Mouse (Mus musculus) c-Kit-positive CD71-positive TER-119-positive erythroid progenitor cells, embryonic 14.5 days (primary cell): ENCODE measurements around the gene Ccdc51.

Experiments used
- DNase-seq: peaks from one replicate; pipeline ENCODE4 v3.0.0-alpha.2; 2013; ENCODE audit warnings: low spot score

Ccdc51 gene

GRCm38 (mm10) chr9:109057543-109057942 lies 24.8 kb upstream of the Ccdc51 start:
- no peak for DNase-seq

DNA sequence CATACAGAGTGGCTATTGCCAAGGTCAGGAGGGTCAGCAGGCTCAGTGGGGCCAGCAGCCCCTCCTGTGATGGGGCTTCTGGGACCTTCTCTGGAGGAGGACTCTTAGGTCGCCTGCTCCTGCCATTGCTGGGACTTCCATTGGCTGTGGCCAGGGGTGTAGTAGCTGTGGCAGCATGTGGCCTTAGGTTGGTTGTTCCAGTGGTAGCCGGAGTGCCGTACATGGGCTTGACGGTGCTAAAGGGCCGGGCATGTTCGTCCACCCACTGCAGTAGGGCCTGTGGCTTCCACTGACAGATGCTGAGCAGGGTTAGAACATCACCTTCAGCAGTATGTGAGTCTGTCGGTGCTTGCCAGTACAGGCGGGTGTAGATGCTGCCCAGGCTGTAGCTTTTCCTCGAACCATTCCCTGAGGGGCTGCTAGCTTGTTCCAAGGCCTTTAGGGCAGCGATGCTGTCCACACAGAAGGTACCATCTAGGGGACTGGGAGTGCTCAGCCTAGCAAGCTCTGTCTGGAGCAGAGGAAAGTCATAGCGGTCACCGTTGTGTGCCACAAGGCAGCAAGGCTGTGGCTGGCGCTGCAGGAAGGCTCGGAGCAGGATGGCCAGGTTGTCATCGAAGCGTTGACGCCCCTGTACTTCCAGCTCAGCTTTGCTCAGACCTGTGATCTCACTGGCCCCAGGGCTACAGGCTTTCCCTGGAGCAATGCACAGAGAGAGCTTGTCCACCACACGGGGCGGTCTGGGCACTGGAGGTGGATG lies 24.1 kb upstream of the Ccdc51 start:
- DNase-seq, result no peak

GRCm38 (mm10) chr9:109059136-109059903 lies 23.0 kb upstream of the Ccdc51 start, which contains the start of gene Trex1:
TSS of gene Trex1 (minus strand) at chr9:109059734.
- peak; percentile 83 for DNase-seq

- no peak for DNase-seq
Measured at GRCm38 (mm10) chr9:109060184-109060897, 22.0 kb upstream of the Ccdc51 start.

DNA sequence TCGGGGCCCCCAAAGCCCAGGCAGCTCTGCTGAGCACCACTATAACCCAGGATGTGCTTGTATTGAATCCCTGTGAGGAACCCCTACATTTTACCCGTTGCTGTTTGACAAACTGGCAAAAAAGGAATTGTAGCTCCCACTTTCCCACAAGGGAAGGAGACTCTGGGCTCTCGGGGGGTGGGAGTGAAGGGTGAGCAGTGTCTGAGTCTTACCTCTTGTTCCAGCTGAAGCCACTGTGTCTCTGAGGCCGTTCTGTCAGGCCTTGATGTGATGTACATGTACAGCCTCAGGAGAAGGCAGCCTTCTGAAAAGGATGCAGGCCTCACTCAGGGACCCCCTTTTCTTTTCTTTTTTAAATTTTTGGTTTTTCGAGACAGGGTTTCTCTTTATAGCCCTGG lies 21.4 kb upstream of the Ccdc51 start:
- no peak for DNase-seq

DNA sequence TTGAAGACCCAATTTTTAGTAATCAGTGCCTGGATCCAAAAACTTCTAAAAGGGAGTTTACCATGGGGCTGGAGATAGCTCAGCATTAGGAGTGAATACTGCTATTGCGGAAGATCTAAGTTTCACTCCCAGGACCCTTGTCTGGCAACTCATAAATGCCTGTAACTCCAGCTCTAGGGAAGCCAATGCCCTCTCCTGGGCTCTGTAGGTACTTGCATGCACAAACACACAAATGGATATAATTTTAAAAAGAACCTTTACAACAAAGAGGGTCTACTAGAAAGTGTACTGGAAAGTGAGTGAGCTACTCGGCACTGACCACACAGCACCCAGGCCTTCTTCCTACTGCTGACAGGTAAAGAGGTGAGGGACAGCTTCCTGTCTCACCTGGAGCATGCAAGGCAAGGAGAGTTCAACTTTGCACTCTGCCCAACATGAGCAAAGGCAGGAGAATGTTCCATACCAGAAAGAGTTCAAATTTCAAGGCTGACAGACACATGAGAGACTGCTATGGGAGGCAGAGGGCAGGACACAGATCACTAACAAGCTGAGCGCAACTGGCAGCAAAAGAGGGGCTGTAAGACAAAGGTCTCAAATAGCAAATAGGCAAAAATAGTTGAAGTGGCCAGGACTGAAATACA lies 14.1 kb upstream of the Ccdc51 start:
- DNase-seq, result no peak

DNA sequence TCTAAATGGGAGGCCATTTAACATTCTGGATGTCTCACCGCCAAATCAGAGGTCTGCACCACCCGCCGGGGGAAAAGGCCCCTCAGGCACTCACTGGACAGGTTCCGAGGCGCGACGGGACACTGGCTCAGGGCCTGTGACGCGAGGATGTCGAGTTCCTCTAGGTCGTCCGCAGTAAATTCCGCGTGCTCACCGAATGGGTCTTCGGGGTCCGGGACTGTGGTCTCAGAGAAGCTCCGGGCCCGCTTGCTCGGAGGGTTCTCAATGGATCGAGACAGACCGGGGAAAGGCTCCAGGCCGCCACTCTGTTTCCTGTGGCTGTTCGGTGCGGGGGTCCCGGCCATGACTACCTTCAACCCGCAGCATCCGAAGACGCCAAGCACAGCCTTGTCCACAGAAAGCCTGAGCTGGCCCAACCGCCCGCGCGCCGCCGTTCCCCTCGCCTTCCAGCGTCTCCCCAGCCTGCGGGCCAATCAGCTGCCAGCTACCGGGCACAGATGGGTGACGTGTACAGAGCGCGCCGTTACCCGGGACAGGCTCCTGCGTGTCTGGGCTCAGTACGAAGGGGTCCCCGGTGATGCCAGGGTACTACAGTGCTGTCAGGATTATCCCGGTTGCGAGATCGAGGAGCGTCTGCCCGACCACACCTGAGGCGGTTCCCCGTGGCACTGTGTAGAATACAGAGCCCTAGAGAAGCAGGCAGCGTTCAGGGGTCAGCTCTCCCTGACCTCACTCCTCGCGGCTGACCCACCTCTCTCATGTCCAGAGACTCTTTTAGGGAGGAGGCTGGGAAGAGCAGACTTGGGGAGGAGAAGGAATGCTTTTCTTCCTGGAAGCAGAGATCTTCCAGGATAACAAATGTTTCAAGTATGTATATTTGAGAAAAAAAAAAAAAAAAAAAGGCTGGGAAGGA lies 8.4 kb upstream of the Ccdc51 start, which contains the start of gene Atrip:
TSS of gene Atrip (minus strand) at position 464 of the 913 bp plus-strand sequence.
- DNase-seq, result peak; percentile 85

GRCm38 (mm10) chr9:109080516-109080915 lies 1.8 kb upstream of the Ccdc51 start:
- DNase-seq, result no peak

- peak; percentile 17 for DNase-seq
Measured at GRCm38 (mm10) chr9:109081749-109082123, 557 bp upstream of the Ccdc51 start.

GRCm38 (mm10) chr9:109084922-109085321 lies 2.6 kb downstream of the Ccdc51 start:
- DNase-seq, result peak; percentile 26

DNA sequence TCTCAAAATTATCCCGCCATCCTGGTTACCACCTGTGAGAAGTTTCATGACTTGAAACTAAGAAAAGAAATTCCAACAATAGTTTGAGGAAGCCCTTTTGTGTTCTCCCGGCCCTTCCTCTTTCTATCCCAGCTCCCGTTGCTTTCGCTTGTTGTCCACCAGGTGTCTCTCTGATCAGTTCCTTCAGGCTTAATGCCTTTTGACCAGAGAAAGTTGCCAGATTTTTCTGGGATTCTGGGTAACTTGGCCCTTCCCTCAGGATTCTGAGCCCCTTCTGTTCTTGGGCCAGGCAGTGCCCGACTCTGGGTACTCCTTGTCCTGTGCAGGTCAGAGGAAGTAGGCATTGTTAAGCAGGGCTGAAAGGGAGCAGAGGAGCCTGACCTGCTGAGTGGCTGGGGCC lies 5.7 kb downstream of the Ccdc51 start:
- DNase-seq, result no peak

DNA sequence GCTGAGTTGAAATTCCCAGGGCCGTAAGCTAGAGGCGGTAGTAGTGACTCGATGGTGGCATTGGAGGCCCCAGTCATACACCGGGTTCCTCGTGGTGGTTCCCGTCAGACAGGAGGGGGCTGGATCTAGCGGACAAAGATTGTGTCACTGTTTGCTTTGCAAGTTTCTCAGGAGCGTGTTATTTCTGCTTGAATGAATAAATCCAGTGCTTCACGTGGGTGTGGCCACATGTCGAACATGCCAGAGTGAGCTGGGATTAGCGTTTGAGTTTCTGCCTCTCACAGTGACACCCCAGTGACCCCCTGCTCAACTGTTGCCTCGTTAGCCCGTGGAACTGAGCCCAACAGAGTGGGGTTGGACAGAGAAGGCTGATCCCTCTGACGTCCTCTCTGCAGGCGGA lies 8.2 kb downstream of the Ccdc51 start:
- DNase-seq, result no peak

DNA sequence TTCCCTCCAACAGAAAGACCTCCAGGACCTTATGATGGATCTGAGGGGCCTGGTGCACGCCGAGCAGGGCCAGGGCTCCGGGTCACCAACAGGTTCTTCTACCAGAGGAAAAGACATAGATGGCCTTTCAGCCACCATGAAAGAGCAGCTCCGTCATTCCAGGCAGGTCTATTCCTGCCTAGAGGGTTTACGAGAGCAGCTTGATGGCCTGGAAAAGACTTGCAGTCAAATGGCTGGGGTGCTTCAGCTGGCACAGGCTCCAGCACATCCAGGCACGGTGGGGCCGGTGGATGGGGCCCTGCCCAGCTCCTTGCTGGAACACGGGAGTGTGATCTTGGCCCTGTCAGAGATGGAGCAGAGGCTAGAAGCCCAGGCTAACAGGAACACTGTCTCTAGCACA lies 9.5 kb downstream of the Ccdc51 start:
- DNase-seq, result no peak

DNA sequence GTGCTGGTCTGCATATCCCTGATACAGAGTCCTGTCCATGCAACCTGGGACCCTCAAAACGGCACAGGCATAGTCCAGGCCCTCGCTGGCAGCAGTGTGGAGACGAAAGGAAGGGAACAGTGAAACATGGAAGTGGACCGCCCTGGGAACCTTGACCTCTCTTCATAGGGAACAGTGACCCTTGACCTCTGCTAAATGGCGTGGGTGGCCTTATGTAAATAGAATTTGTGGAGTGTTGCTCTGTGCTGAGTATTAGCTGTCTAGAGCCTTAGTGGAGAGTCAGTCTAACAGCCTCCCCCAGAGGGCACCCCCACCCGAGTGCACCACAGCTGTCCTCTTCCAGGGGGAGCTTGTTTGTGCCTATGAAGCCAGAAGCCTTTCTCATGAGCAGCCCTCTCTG lies 10.5 kb downstream of the Ccdc51 start:
- DNase-seq, result no peak

GRCm38 (mm10) chr9:109093786-109094552 lies 11.7 kb downstream of the Ccdc51 start:
- DNase-seq, result no peak

- no peak for DNase-seq
Measured at GRCm38 (mm10) chr9:109094553-109095136, 12.4 kb downstream of the Ccdc51 start.

- no peak for DNase-seq
Measured at GRCm38 (mm10) chr9:109095137-109095982, 13.1 kb downstream of the Ccdc51 start, which contains the start of gene Plxnb1. TSS of gene Plxnb1 (plus strand) at chr9:109095389.

DNA sequence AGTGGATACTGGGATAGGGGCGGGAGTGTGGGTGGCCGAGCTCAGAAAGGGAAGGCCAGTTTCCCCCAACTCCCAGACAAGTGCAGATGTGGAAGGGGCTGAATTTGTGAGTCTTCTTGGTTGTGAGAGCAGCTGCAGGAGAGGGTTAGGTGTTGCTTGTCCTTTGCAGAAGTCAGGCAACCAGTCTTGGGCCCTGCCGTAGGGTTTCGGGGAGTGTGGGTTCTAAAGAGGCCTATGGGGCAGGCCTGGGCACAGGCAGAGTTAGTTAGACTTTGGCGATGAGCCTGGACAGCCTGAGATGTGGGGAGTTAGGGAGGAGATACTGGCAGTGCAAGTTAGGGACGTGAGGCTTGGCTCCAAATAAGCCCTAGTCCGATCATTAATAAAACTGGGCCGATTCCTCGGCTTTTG lies 14.0 kb downstream of the Ccdc51 start:
- no peak for DNase-seq

DNA sequence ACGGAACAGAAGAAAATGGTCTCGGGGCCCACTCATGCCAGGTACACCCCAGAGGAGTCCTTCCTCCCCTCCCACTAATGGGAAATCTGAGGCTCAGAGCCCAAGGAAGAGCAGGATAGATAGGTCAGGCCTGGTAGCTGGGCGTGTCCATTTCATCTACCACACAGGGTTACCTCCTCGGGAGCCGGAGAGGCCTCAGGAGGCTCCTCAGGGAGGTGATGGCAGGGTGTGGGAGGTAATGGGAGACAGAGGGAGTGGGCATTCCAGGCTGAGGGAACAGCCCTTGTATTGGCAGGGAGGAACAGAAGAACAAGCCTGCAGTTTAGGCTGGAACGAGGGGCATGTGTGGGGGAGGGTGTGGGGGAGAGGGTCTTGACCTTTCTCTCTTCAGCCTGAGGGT lies 14.6 kb downstream of the Ccdc51 start:
- no peak for DNase-seq
